ENCODE assay signal across 20 mouse cellular contexts in the genomic region with DNA sequence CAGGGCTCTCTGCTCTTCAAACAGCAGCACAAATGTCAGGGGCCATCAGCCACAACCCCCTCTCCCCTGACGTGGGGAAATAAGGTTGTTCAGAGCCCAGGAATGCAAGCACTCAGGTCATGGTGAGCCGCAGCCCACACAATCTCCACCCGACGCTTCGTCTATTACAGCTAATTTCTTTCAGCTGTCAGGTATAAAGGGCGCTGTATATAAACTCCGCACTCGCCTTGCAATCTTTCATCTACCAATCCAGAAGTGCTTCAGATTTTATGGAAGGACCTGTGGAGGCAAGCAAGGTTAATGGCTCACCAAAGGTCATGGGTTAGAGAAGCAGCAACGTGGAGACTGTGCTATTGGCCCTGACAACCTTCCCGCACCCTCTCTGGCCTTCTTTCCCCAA.
DNase-seq lines count a peak whose midpoint lies in the region; ATAC-seq lines count a peak whose summit lies in the region.
"Had no signal": no experiment of that assay in that cellular context is flagged by ENCODE, and none has a peak within 500 bp of the region (broad histone marks: within the 10 kb centered on the region; RNA-seq: fewer than 3 reads in every experiment).

No protein-coding gene starts in this region.

- no peaks in the 10 kb centered on the region for H3K36me3 ChIP-seq in forebrain, embryonic 10.5 days (replicated peaks)
- no peaks in the 10 kb centered on the region for H3K36me3 ChIP-seq in forebrain, embryonic 16.5 days (ENCODE audit: control insufficient read depth, insufficient read depth)
- no peaks in the 10 kb centered on the region for H3K36me3 ChIP-seq in midbrain, embryonic 10.5 days
- no peaks in the 10 kb centered on the region for H3K36me3 ChIP-seq in midbrain, embryonic 15.5 days (replicated peaks)
- no peaks in the 10 kb centered on the region for H3K36me3 ChIP-seq in intestine, embryonic 16.5 days (ENCODE audit: control insufficient read depth, insufficient read depth, low read length)
- H3K36me3 ChIP-seq: heart, embryonic 15.5 days; liver, embryonic 13.5 days had no signal

- H3K27ac ChIP-seq in forebrain, embryonic 10.5 days: peak overlapping the region; percentile 78
- no peak overlapping the region for H3K27ac ChIP-seq in forebrain, embryonic 16.5 days (ENCODE audit: low read length)
- H3K27ac ChIP-seq in midbrain, embryonic 10.5 days (replicated peaks): peak overlapping the region; percentile 34; the same call in 1 of the 2 replicates
- H3K27ac ChIP-seq in midbrain, embryonic 15.5 days: no peak overlapping the region
- H3K27ac ChIP-seq in intestine, embryonic 16.5 days (ENCODE audit: low read length): no peak overlapping the region
- H3K27ac ChIP-seq: gastrocnemius, adult 2 months; heart, embryonic 15.5 days; hindbrain, postnatal 0 days; liver, embryonic 13.5 days had no signal

- H3K9me3 ChIP-seq in forebrain, embryonic 10.5 days: no peaks in the 10 kb centered on the region
- no peaks in the 10 kb centered on the region for H3K9me3 ChIP-seq in forebrain, embryonic 16.5 days (ENCODE audit: control insufficient read depth, low read length)
- H3K9me3 ChIP-seq in midbrain, embryonic 10.5 days (replicated peaks): no peaks in the 10 kb centered on the region
- H3K9me3 ChIP-seq in midbrain, embryonic 15.5 days: no peaks in the 10 kb centered on the region
- H3K9me3 ChIP-seq in intestine, embryonic 16.5 days (ENCODE audit: control insufficient read depth, low read length): no peaks in the 10 kb centered on the region
- H3K9me3 ChIP-seq: heart, embryonic 15.5 days; liver, embryonic 13.5 days had no signal

- H3K4me1 ChIP-seq in forebrain, embryonic 10.5 days: peaks cover 51% of the 10 kb centered on the region
- peaks cover 14% of the 10 kb centered on the region for H3K4me1 ChIP-seq in forebrain, embryonic 16.5 days (replicated peaks; ENCODE audit: control insufficient read depth, insufficient read depth, low read length)
- H3K4me1 ChIP-seq in midbrain, embryonic 10.5 days: peaks cover 29% of the 10 kb centered on the region
- H3K4me1 ChIP-seq in midbrain, embryonic 15.5 days: peaks cover 11% of the 10 kb centered on the region
- H3K4me1 ChIP-seq in intestine, embryonic 16.5 days (ENCODE audit: control insufficient read depth, insufficient read depth, low read length): peaks cover 6% of the 10 kb centered on the region; the same call in 1 of the 2 replicates
- H3K4me1 ChIP-seq: liver, embryonic 13.5 days had no signal

- H3K27me3 ChIP-seq in forebrain, embryonic 10.5 days (ENCODE audit: poor library complexity, severe bottlenecking): peaks cover 98% of the 10 kb centered on the region
- H3K27me3 ChIP-seq in forebrain, embryonic 16.5 days (replicated peaks; ENCODE audit: control insufficient read depth, insufficient read depth, low read length): peaks cover 12% of the 10 kb centered on the region
- H3K27me3 ChIP-seq in midbrain, embryonic 10.5 days (ENCODE audit: low read depth, poor library complexity, severe bottlenecking): peaks cover 100% of the 10 kb centered on the region
- peaks cover 72% of the 10 kb centered on the region for H3K27me3 ChIP-seq in midbrain, embryonic 15.5 days (replicated peaks)
- H3K27me3 ChIP-seq in intestine, embryonic 16.5 days (replicated peaks; ENCODE audit: control insufficient read depth, insufficient read depth, low read length): no peaks in the 10 kb centered on the region

- no peak overlapping the region for H3K4me2 ChIP-seq in forebrain, embryonic 16.5 days (ENCODE audit: low read length)
- no peak overlapping the region for H3K4me2 ChIP-seq in midbrain, embryonic 15.5 days
- no peak overlapping the region for H3K4me2 ChIP-seq in intestine, embryonic 16.5 days (ENCODE audit: low read depth, low read length)
- H3K4me2 ChIP-seq: heart, embryonic 15.5 days; liver, embryonic 13.5 days; midbrain, embryonic 11.5 days had no signal

- H3K9ac ChIP-seq in forebrain, embryonic 16.5 days (replicated peaks; ENCODE audit: low read depth, low read length): no peak overlapping the region
- no peak overlapping the region for H3K9ac ChIP-seq in midbrain, embryonic 15.5 days
- H3K9ac ChIP-seq in intestine, embryonic 16.5 days (ENCODE audit: low read depth, low read length): 0 out of 2 replicates have a peak overlapping the region, but pooled peaks have one; percentile 29
- H3K9ac ChIP-seq: forebrain, postnatal 0 days; heart, embryonic 15.5 days; liver, embryonic 13.5 days had no signal

- no peak for DNase-seq in forebrain, embryonic 10.5 days (ENCODE audit: extremely low spot score, low spot score)
- no peak for DNase-seq in midbrain, embryonic 10.5 days (ENCODE audit: low spot score)
- peak; percentile 62 for DNase-seq in mesoderm, embryonic 11.5 days (ENCODE audit: low read depth, low spot score)
- DNase-seq in retina, embryonic 14.5 days (ENCODE audit: low spot score): no peak
- DNase-seq in thymus, postnatal 25 days: no peak
- DNase-seq: adrenal gland, adult 8-10 months; cerebellum, adult 11 months; forebrain, postnatal 0 days; gastrocnemius, adult 2 months; heart, adult 11 months; liver, embryonic 13.5 days; lung, postnatal 14 days; retina, postnatal 1 day; thymus, adult 2 months had no signal

- no peak overlapping the region for H3K4me3 ChIP-seq in forebrain, embryonic 10.5 days
- no peak overlapping the region for H3K4me3 ChIP-seq in forebrain, embryonic 16.5 days (replicated peaks; ENCODE audit: low read length)
- H3K4me3 ChIP-seq in midbrain, embryonic 10.5 days: no peak overlapping the region
- no peak overlapping the region for H3K4me3 ChIP-seq in midbrain, embryonic 15.5 days
- H3K4me3 ChIP-seq in intestine, embryonic 16.5 days (ENCODE audit: low read length): no peak overlapping the region
- H3K4me3 ChIP-seq: gastrocnemius, adult 2 months; heart, embryonic 15.5 days; liver, embryonic 13.5 days had no signal

- WGBS in forebrain, embryonic 10.5 days: 56% methylated on average over 10 of the region's 10 CpGs
- WGBS in forebrain, embryonic 16.5 days: 65% methylated on average over 10 of the region's 10 CpGs
- 61% methylated on average over 10 of the region's 10 CpGs for WGBS in midbrain, embryonic 10.5 days
- WGBS in midbrain, embryonic 15.5 days: 69% methylated on average over 10 of the region's 10 CpGs
- 34% methylated on average over 10 of the region's 10 CpGs for WGBS in intestine, embryonic 16.5 days

- ATAC-seq in forebrain, embryonic 16.5 days: no peak
- no peak for ATAC-seq in midbrain, embryonic 15.5 days (replicated peaks)
- ATAC-seq in intestine, embryonic 16.5 days: peak; percentile 80
- ATAC-seq: forebrain, postnatal 0 days; hindbrain, postnatal 0 days had no signal

Comparison
In these comparisons a context has a peak if more than half of its experiments do, and no peak if none do; other contexts are left out.
1. H3K27ac ChIP-seq: peak in forebrain, embryonic 10.5 days (single experiment) and midbrain, embryonic 10.5 days (single experiment); none in forebrain, embryonic 16.5 days (single experiment), midbrain, embryonic 15.5 days (single experiment) and intestine, embryonic 16.5 days (single experiment).